Mouse (Mus musculus) liver, embryonic 16.5 days (tissue): Measurements from ENCODE around the gene Nop14. TPM values are rescaled to one million over a fixed set of nuclear protein-coding genes. Genes with fewer than 3 reads are reported as not detected.
A peak's percentile ranks its signal among the peaks of the same experiment; 100 is the strongest.

ENCODE experiments used
- ATAC-seq: fragments of 200-750 bp; cut with Nextera tagmentation; 2 replicates; pipeline ENCODE4 v1.8.0; 2017; ENCODE audit warnings: low read depth, mild to moderate bottlenecking, moderate number of reproducible peaks, moderate library complexity
- H3K27ac ChIP-seq: fragments of 300-500 bp; sonication (generic); 2 replicates; pipeline ENCODE4 v1.5.1; 2014; ENCODE audit warnings: mild to moderate bottlenecking, low read length
- H3K27me3 ChIP-seq: fragments of 300-500 bp; sonication (generic); 2 replicates; pipeline ENCODE4 v1.6.1; 2014; ENCODE audit warnings: low read depth, low read length, mixed read lengths; ENCODE audit not compliant: control insufficient read depth, insufficient read depth
- H3K36me3 ChIP-seq: fragments of 300-500 bp; sonication (generic); 2 replicates; pipeline ENCODE4 v1.6.1; 2014; ENCODE audit warnings: mild to moderate bottlenecking; ENCODE audit not compliant: control insufficient read depth, insufficient read depth
- H3K4me1 ChIP-seq: fragments of 300-500 bp; sonication (generic); 2 replicates; pipeline ENCODE4 v1.6.1; 2014; ENCODE audit warnings: low read depth, low read length, mixed read lengths; ENCODE audit not compliant: control insufficient read depth
- H3K4me2 ChIP-seq: fragments of 300-500 bp; sonication (generic); 2 replicates; pipeline ENCODE4 v1.6.1; 2014; ENCODE audit warnings: low read depth, low read length, mixed read lengths
- H3K4me3 ChIP-seq: fragments of 300-500 bp; sonication (generic); 2 replicates; pipeline ENCODE4 v1.5.1; 2014; ENCODE audit warnings: low read depth, mild to moderate bottlenecking, low read length
- H3K9ac ChIP-seq: fragments of 300-500 bp; sonication (generic); 2 replicates; pipeline ENCODE4 v1.6.1; 2014; ENCODE audit warnings: low read depth, low read length
- H3K9me3 ChIP-seq: fragments of 300-500 bp; sonication (generic); replicated peaks from 2 replicates; pipeline ENCODE4 v1.6.1; 2016; ENCODE audit warnings: low read length; ENCODE audit not compliant: control insufficient read depth
- WGBS: fragments of 180-500 bp; shearing (Covaris S2); extraction: QIAGEN DNeasy Blood & Tissue Kit; methylation state at CpG from one replicate; pipeline ENCODE4 v1.1.7; 2014; ENCODE audit not compliant: insufficient replicate concordance; 5-methylcytosine and 5-hydroxymethylcytosine counted together
- polyA plus RNA-seq: library from polyadenylated mRNA; unstranded; fragments of >200 nt; fragmentation: Nextera tagmentation; extraction: Ambion mirVana; gene quantifications from 2 replicates; pipeline ENCODE4 v1.2.1, GENCODE M21; 2015

The Nop14 gene
- polyA plus RNA-seq, 1 experiment from 2014 or later = 9.3 TPM

DNA sequence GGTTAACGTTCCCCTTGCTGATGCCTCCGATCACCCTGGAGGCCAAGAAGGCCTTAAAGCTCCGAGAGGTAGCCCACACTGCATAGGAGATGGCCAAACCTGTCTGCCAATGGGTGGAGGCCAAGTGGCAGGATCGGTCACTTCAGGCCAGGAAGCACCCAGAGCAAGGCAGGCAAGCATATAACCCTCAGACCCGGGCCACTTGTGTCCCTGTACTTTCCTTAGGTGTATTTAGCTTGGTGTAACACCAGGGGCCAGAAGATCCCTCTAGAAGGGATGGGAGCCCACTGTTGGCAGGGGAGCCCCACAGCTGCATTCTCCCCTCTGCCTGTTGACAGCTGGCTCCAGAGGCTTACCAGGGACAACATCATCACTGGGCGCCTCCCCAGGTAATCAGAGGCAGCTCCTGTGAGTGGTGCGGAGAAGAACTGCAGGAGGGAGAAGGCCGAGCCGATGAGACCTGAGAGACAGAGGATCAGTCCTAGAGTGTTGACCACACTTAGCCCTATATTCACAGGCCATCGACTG, 24.2 kb downstream of the Nop14 start:
- peak overlapping the region; percentile 78 for H3K4me3 ChIP-seq
- WGBS = 56% methylated on average over 10 of the region's 10 CpGs
- peaks cover 37% of the 10 kb centered on the region for H3K36me3 ChIP-seq
- peak overlapping the region; percentile 9; the same call in 1 of the 2 replicates for H3K9ac ChIP-seq
- H3K27me3 ChIP-seq = no peaks in the 10 kb centered on the region
- H3K4me2 ChIP-seq = peak overlapping the region; percentile 98
- no peaks in the 10 kb centered on the region for H3K9me3 ChIP-seq
- ATAC-seq = no peak
- peaks cover 47% of the 10 kb centered on the region for H3K4me1 ChIP-seq
- H3K27ac ChIP-seq = peak overlapping the region; percentile 16

DNA sequence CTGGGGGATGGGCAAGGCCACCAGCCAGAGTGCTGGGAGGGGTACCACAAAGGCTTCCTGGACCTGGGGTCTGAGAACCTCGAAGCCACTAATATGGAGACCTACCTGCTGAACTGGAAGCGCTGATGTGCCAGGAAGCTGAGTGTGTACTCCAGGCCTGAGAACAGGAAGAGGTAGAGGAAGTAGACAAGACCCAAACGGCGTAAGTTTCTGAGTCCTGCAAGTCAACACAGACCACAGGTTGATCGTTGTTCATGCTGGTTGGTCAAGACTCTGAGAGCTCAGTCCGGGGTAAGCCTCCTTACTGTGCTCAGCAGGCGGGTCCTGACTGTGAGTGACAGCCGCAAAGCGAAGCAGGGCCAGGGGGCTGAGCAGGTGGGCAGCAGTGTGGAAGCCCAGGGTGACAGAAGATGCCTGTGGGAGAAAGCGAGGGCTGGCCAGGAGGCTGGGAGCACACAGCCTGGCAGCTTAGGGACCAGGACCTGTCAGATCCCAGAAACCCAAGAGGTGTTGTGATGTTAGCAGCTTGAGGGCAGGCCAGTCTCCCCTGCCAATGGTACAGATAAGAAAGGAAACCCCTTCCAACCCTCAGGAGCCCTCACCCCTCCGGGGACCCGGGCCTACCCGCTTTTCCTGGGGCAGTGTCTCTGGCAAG, 25.1 kb downstream of the Nop14 start:
- Histone ChIP-seq H3K4me3 (no peak overlapping the region), H3K9me3 (no peaks in the 10 kb centered on the region), H3K27ac (peak overlapping the region; percentile 43), H3K27me3 (no peaks in the 10 kb centered on the region), H3K9ac (no peak overlapping the region), H3K4me2 (no peak overlapping the region; the same call in 1 of the 2 replicates), H3K4me1 (peaks cover 47% of the 10 kb centered on the region), H3K36me3 (peaks cover 40% of the 10 kb centered on the region)
- WGBS = 60% methylated on average over 13 of the region's 13 CpGs
- ATAC-seq = no peak

DNA sequence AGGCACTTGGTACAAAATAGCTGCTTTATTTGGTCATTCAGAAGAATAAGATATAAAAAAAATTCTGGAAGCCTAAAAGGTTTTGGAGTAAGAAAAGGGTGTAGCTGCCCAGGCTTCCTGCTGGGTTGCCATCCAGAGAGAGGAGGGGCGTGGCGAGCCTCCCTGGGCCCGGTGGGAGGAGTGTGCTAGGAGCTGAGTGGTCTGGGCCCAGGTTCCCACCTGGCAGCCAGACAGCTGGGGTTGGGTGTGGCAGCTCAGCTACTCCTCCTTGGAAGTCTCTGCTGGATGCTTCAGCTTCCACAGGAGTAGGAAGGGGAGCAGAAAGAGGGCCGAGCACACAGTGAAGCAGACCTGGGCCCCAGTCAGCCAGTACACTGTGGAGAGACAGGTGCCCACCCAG, 26.3 kb downstream of the Nop14 start:
- Histone ChIP-seq H3K4me3 (no peak overlapping the region), H3K9ac (no peak overlapping the region), H3K9me3 (no peaks in the 10 kb centered on the region), H3K4me2 (no peak overlapping the region), H3K27ac (no peak overlapping the region), H3K27me3 (no peaks in the 10 kb centered on the region), H3K4me1 (peaks cover 47% of the 10 kb centered on the region), H3K36me3 (peaks cover 47% of the 10 kb centered on the region)
- WGBS = 61% methylated on average over 4 of the region's 4 CpGs
- ATAC-seq = no peak

DNA sequence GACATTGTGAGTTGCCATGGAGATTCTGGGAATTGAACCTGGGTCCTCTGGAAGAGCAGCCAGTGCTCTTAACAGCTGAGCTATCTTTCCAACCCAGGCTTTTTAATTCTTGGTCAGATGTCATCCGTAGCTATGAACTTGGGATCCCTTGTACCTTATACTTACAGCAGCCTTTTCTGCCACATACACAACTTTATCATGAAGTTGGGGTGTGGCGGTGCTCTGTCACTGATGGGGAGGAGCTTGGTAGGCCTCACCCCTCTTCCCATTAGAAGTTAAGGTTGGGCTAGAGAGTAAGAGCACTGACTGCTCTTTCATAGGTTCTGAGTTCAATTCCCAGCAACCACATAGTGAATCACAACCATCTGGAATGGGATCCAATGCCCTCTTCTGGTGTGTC, 27.0 kb downstream of the Nop14 start:
- Histone ChIP-seq H3K9ac (no peak overlapping the region), H3K4me3 (no peak overlapping the region), H3K27me3 (no peaks in the 10 kb centered on the region), H3K27ac (peak overlapping the region; percentile 51; the same call in 1 of the 2 replicates), H3K4me2 (peak overlapping the region; percentile 23; the same call in 1 of the 2 replicates), H3K4me1 (peaks cover 47% of the 10 kb centered on the region), H3K9me3 (no peaks in the 10 kb centered on the region), H3K36me3 (peaks cover 54% of the 10 kb centered on the region)
- ATAC-seq = peak; percentile 50
- WGBS = 51% methylated on average over 2 of the region's 2 CpGs

DNA sequence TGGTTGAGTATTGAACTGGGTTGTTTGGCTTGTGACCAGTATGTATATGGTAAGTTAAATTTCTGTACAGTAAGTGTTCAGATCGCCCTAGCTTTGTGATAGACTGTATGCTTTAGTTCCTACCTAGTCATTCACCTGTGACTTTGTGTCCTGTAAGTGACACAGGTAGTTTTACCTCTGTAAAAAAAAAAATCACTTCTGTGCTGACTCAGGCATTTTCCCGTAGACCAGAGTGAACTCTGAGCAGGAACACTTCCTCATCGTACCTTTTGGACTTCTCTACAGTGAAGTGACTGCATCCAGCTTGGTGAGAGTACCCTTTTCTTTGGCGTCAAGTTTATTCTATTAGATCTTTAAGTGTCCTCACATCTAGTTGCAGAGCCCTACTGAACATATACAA, 50.0 kb downstream of the Nop14 start:
- ATAC-seq = no peak
- Histone ChIP-seq H3K9me3 (no peaks in the 10 kb centered on the region), H3K27me3 (no peaks in the 10 kb centered on the region), H3K4me3 (no peak overlapping the region), H3K4me1 (no peaks in the 10 kb centered on the region), H3K36me3 (peaks cover 79% of the 10 kb centered on the region), H3K4me2 (no peak overlapping the region), H3K9ac (no peak overlapping the region), H3K27ac (no peak overlapping the region)
- 82% methylated on average over 4 of the region's 4 CpGs for whole genome bisulfite sequencing

DNA sequence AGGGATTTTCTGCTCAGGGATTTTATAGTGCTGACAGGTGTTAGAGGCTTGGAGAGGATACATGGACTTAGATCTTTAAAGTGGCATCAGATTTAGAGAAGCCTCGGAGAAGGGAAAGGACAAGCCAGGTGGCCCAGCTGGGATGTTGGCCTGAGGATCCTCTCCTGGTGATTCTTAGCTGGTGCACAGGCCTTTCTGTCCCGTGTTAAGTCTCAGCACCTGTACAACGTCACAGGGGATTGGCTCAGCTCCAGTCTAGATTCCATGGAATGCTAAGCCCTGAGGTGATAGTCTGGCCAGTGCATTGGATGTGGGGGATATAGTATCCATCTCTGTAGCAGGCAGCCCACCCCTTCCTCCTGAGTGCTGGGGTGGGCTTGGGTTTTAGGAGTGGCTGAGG, 51.7 kb downstream of the Nop14 start:
- Histone ChIP-seq H3K27ac (no peak overlapping the region), H3K4me1 (no peaks in the 10 kb centered on the region), H3K36me3 (peaks cover 68% of the 10 kb centered on the region), H3K4me3 (no peak overlapping the region), H3K9me3 (no peaks in the 10 kb centered on the region), H3K9ac (no peak overlapping the region), H3K27me3 (no peaks in the 10 kb centered on the region), H3K4me2 (no peak overlapping the region)
- WGBS = 88% methylated on average over 3 of the region's 3 CpGs
- ATAC-seq = no peak

DNA sequence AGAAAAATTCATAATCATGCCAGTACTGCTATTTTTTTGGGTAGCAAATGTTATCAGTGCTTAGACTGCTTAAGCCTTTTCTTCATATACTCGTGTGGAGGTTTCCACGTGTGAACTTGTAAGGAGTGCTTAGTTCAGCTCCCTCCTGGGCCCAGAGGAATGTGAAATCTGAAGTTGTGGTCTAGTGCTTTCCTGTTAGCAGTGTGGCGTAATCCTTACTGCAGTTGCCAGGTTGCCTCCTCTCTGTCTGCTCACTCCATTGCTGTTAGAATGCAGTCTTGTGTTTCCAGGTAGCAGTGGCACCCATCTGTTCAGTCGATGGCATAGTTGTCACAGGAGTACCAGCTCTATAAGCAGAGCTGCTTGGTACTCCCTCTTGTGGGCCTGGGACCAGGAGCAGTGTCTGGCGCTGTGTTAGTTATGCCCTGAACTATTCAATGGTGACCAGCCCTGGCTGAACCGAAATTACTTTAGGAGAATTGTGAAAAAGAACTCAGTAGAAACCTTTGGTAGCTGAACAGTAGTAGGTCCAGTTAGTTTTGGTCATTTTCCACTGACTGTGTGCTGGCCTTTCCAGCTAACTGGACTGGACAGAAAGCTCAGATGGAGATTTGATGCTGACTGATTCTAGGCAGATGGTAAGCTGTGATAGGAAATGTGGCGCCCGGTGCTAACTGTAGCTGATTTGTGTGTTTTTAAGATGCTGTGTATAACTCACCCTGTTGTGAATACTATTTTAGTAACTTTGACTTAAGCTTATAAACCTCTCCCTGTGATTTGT, 52.7 kb downstream of the Nop14 start:
- WGBS = 72% methylated on average over 8 of the region's 8 CpGs
- Histone ChIP-seq H3K4me1 (no peaks in the 10 kb centered on the region), H3K4me2 (no peak overlapping the region), H3K36me3 (peaks cover 70% of the 10 kb centered on the region), H3K9me3 (no peaks in the 10 kb centered on the region), H3K4me3 (no peak overlapping the region), H3K27me3 (no peaks in the 10 kb centered on the region), H3K9ac (no peak overlapping the region), H3K27ac (no peak overlapping the region)
- ATAC-seq = no peak

DNA sequence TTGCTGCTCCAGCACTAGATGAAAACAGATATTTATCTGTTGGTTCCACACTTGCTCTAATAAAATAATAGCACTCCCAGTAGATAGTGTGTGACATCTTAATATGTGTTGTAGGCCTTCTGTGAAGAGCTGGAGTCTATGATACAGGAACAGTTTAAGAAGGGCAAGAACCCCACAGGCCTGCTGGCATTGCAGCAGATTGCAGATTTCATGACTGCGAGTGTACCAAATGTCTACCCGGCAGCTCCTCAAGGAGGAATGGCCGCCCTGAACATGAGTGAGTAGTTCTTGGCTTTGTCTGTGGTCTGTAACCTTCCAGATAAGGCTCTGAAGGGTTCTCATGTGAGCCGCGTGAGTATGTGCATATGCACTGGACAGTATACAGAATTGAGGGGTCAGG, 55.4 kb downstream of the Nop14 start:
- ATAC-seq = no peak
- H3K4me1 ChIP-seq = no peaks in the 10 kb centered on the region
- H3K4me3 ChIP-seq = no peak overlapping the region
- no peak overlapping the region for H3K9ac ChIP-seq
- H3K36me3 ChIP-seq = peaks cover 66% of the 10 kb centered on the region
- no peak overlapping the region for H3K4me2 ChIP-seq
- H3K27ac ChIP-seq = no peak overlapping the region
- H3K9me3 ChIP-seq = no peaks in the 10 kb centered on the region
- 56% methylated on average over 5 of the region's 5 CpGs for WGBS
- no peaks in the 10 kb centered on the region for H3K27me3 ChIP-seq

DNA sequence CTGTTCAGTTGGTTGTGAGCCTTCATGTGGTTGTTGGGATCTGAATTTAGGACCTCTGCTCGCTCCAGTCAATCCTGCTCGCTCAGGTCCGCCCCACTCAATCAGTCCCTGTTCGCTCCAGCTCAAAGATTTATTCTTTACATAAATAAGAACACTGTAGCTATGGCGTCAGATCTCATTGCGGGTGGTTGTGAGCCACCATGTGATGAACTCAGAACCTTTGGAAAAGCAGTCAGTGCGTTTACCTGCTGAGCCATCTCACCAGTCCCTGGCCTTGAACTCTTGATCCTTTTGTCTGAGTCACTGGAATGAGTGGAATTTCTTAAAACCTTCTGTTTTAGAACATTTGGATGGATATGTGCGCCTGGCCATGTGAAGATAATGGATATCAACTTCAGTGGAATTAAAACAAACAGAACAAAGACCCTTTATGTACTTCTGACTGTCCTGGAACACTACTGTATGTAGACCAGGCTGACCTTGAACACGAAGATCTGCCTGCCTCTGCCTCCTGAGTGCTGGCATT, 66.7 kb downstream of the Nop14 start:
- H3K27ac ChIP-seq = no peak overlapping the region
- ATAC-seq = no peak
- WGBS = 92% methylated on average over 9 of the region's 9 CpGs
- no peaks in the 10 kb centered on the region for H3K9me3 ChIP-seq
- H3K9ac ChIP-seq = no peak overlapping the region
- H3K4me3 ChIP-seq = no peak overlapping the region
- peaks cover 14% of the 10 kb centered on the region for H3K36me3 ChIP-seq
- no peaks in the 10 kb centered on the region; the same call in none of the 2 replicates for H3K4me1 ChIP-seq
- no peaks in the 10 kb centered on the region for H3K27me3 ChIP-seq
- H3K4me2 ChIP-seq = no peak overlapping the region
